Mouse (Mus musculus) gastrocnemius, postnatal 10 days (tissue): ENCODE data around the gene Cd38. TPM values are rescaled to one million over a fixed set of nuclear protein-coding genes. Genes with fewer than 3 reads are reported as not detected.
"Not testable (repeated sequence)": the region's sequence is repeated elsewhere in the genome, so short reads cannot be mapped to it uniquely, and the experiment has no call there.

Experiments used
- DNase-seq: peaks from one replicate; pipeline ENCODE4 v3.0.0; 2021; ENCODE audit warnings: mixed read lengths
- total RNA-seq, 2 experiments: library from RNA; stranded (reverse); gene quantifications; 2 replicates each; pipeline ENCODE4 v1.2.3; 2021

Cd38 gene
- total RNA-seq, 2 experiments from 2014 or later, result 5.6 to 7.6 TPM

- DNase-seq, result no peak
Observed at GRCm38 (mm10) chr5:43859663-43860062, 8.7 kb upstream of the Cd38 start.

- no peak for DNase-seq
Observed at GRCm38 (mm10) chr5:43860096-43860495, 8.3 kb upstream of the Cd38 start.

DNA sequence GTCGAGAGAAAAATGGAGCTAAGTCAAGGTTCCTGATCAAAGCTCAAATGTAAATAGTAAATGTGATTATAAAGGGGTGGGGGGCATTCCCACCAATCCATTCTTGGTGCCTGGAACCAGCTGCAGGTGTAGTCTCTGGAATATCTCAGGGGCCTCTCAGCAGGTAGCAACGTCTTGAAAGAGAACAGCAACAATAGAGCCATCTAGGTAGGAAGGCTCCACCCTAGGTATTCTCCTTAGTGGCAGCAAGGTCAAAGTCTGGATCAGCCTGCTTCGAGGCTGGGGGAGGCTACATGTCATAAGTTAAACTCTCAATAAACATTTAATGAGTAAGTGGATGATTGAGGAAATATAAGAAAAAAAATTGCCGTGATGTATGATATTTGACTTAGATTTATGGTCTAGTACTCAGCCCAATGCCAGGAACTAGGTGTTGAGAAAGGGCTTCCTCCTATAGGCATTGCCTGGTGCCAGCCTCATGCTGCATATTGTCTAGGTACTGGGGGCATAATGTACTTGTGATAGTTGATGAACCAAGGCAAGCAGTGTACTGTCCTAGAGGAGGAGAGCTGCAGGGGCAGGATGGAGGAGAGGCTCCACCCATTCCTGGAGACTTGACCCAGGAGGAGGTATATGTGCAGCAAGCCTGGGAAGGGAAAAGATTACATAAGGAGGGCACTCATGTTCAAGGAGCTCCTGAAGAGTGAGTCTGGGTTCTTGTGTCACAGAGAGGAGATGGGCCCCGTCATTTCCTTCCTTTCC lies 7.5 kb upstream of the Cd38 start:
- DNase-seq, result no peak

- no peak for DNase-seq
Observed at GRCm38 (mm10) chr5:43863642-43864041, 4.7 kb upstream of the Cd38 start.

- DNase-seq, result no peak
Observed at GRCm38 (mm10) chr5:43865316-43865715, 3.0 kb upstream of the Cd38 start.

DNA sequence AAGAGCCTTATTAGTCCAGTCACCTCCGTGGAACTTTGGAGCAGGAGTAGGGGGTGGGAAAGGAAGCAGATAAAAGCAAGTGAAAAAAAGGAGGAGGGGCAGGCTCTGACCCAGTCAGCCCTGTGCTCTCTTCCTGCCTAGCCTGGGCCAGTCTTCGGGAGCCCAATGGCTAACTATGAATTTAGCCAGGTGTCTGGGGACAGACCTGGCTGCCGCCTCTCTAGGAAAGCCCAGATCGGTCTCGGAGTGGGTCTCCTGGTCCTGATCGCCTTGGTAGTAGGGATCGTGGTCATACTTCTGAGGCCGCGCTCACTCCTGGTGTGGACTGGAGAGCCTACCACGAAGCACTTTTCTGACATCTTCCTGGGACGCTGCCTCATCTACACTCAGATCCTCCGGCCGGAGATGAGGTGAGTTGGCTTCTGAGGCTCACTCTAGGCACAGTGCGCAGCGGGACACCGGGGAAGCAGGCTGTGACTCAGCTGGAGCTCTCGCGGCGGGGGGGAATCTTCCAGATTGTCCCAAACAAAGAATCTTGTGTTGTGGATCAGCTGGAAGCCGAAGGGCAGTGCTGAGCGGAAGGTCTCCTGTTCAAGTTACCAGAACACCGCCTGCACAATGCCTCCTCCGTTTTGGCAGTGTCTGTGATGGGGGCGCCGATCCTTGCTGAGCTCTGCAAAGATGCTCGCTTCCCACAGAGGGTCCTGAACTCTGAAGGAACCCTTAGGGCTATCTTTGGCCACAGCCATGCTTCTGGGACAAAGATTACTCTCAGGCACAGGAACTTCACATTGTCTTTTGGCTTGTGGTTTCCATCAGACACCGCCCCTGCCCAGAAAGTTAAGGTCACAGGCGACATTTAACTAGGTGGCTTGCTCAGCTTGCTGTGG lies 603 bp downstream of the Cd38 start:
- peak; percentile 29 for DNase-seq

DNA sequence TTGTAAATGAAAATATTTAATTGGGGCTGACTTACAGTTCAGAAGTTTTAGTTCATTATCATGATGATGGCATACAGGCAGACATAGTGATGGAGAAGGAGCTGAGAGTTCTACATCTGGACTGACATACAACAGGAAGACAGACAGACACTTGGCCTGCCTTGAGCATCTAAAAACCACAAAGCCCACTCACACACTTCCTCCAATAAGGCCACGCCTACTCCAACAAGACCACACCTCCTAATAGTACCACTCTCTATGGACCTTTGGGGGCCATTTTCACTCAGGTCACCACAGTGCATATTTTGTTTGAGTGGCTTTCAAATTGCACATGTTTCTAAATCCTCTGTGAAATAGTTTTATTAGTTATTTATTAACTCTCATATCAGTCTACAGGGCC lies 3.5 kb downstream of the Cd38 start:
- no peak for DNase-seq

GRCm38 (mm10) chr5:43872652-43873051 lies 4.3 kb downstream of the Cd38 start:
- no peak for DNase-seq

DNA sequence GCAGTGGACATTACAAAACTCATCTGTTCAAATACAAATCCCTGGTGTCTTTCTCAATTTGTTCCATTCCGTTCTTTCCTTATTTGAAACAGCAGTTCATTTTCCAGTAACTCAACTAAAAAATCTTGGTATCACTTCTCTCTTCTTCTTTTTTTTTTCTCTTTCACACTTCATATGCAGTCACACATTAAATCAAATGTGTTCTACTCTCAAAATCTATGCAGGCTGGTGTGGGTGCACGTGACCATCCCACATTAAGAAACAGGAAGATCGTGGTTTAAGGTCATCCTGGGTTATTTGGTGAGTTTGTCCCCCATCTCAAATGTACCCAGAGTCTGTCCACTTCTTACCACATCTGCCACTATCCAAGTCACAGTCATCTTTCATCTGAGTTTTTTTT lies 13.7 kb downstream of the Cd38 start:
- DNase-seq, result no peak

- DNase-seq, result no peak
Observed at GRCm38 (mm10) chr5:43885060-43885820, 16.9 kb downstream of the Cd38 start.

DNA sequence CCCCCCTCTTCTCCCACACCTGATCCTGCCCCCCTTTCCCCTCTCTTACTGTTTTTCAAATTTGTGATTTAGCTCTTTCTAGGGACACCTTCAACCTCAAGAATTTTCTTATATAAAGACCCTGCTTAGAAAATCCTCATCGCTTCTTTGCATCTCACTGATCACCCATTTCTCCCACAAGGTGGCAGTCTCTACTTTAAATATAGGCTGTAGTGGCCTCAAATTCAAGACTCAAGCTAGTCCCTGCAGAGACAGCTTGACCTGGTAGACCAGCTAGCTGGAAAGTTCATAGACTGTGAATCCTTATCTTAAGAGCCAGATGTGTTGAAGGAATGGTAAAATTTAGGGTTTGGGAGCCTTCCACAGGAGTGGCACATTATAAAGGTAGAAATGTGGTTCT lies 24.0 kb downstream of the Cd38 start:
- no peak for DNase-seq

GRCm38 (mm10) chr5:43894113-43894512 lies 25.8 kb downstream of the Cd38 start:
- peak; percentile 14 for DNase-seq

DNA sequence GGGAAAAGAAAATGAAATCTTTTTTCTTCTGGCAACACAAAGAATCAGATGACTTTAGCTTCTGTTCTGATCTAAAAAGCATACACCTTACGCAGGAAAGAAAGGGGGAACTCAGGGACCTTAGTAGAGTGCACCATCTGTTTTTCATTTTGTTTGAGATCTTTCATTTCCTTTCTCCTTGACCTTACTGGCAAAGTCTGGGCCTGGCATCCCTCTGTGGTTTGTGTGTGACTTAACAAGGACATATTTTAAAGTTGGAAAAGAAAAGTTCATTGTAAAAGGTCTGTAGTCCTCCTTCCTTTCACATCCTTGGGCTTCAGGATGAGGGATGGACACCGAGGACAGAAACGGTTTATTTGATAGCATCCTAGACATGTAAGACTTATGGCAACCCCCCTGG lies 27.6 kb downstream of the Cd38 start:
- no peak for DNase-seq

DNA sequence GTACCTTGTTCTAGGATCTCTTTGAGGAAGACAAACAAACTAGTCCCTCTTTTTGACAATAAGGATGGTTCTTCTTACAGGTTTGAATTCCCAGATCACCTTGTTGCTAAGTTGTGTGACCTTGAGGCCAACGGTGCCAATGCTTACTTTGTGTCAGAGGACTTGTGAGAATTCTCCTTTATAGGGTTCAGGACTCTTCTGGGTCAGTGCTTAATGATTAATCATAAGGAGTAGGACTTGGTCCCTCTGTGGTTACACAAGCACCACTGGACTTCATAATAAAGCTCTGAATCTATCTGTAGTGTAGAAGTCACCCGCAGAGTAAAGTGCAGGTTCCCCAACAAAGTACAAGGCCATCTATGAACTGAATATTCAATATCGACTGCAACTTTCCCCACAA lies 36.3 kb downstream of the Cd38 start:
- DNase-seq, result no peak

DNA sequence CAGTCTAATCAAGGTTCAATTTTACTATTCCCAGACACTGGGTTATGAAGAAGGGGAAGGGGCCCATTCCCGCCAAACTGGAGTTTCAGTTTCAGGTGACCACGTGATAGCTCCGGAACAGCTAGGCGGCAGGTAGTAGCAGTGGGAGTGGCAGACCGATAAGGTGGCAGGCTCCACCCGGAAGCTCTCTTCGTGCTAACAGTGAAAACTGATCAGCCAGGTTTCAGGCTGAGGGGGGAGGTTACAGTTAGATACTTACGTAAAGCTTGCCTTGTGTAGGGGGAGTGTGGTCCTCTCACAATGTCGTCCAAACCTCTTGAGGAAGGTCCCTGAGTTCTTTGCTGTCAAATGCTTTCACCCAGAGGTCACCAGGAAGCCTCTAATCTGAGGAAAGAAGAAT lies 40.9 kb downstream of the Cd38 start:
- no peak for DNase-seq

DNA sequence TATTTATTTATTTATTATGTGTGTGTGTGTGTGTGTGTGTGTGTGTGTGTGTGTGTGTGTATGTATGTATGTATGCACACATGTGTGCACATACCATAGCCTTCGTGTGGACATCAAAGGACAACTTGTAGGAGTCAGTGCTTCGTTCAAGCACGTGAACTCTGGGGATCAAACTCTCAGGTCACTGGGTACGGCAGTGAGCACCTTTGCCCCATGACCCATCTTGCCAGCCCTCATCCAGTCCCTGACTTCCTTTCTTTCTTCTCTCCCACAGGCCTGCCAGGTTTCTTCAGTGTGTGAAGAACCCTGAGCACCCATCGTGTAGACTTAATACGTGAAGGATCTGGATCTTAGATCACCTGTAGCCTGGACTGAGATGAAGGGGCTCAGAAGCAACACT lies 41.7 kb downstream of the Cd38 start:
- DNase-seq, result no peak

GRCm38 (mm10) chr5:43912844-43913243 lies 44.5 kb downstream of the Cd38 start, which contains the start of gene Gm7879:
TSS of gene Gm7879 (plus strand) at chr5:43913144.
- not testable (repeated sequence) for DNase-seq

DNA sequence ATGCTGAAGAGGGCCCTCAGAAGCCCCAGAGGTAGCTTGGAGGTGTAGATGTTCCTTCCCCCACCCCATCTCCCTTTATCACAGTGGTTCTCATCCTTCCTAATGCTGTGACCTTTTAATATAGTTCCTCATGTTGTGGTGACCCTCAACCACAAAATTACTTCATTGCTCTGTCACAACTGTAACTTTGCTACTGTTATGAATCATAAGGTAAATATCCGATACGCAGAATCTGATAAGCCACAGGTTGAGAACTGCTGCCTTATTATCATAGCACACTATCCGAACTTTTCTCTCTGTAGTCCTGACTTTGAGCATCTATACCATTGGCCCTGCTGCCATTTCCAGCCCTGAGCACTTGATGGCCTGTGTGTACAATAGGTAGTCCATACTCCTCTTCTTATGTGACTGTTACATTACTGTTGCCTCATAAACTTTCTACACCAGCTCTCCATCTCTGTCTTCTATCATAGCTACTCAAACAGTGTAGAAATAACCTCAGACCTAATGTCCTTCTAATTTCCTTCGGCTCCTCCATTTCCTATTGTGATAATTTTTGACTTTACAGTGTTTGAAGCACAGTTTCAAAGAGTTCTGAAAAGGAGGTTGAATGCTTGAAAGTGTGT lies 47.0 kb downstream of the Cd38 start:
- no peak for DNase-seq

GRCm38 (mm10) chr5:43921877-43922276 lies 53.5 kb downstream of the Cd38 start:
- DNase-seq, result no peak

- peak; percentile 50 for DNase-seq
Observed at GRCm38 (mm10) chr5:43923933-43924332, 55.6 kb downstream of the Cd38 start.

- DNase-seq, result no peak
Observed at GRCm38 (mm10) chr5:43927729-43928128, 59.4 kb downstream of the Cd38 start.

GRCm38 (mm10) chr5:43933269-43933668 lies 64.9 kb downstream of the Cd38 start:
- DNase-seq, result no peak
